Mouse (Mus musculus) adrenal gland, adult (tissue): ENCODE results near the gene Pdlim1.
A peak's percentile ranks its signal among the peaks of the same experiment; 100 is the strongest.

Source experiments
- DNase-seq, 2 experiments: peaks; one replicate each; pipeline ENCODE4 v3.0.0; 2022 to 2023; ENCODE audit warnings: low spot score in 1 of 2; ENCODE audit not compliant: inconsistent age in 2 of 2

Pdlim1 gene

GRCm38 (mm10) chr19:40271308-40271892, at the start of gene Pdlim1:
Gene Pdlim1 (minus strand): TSS chr19:40271842.
- DNase-seq: peak; percentile 24 to 85

GRCm38 (mm10) chr19:40319199-40319598, 47.6 kb upstream of the Pdlim1 start:
- DNase-seq: no peak

- DNase-seq: no peak
These were observed 46.9 kb upstream of the Pdlim1 start for GRCm38 (mm10) chr19:40318511-40318910.

- DNase-seq: no peak
These were observed 45.4 kb upstream of the Pdlim1 start for GRCm38 (mm10) chr19:40317001-40317400.

GRCm38 (mm10) chr19:40314252-40314651, 42.6 kb upstream of the Pdlim1 start:
- no peak for DNase-seq

GRCm38 (mm10) chr19:40311631-40312030, 40.0 kb upstream of the Pdlim1 start:
- DNase-seq: no peak

GRCm38 (mm10) chr19:40310410-40311130, 38.9 kb upstream of the Pdlim1 start:
- DNase-seq: no peak

- DNase-seq: no peak
These were observed 38.3 kb upstream of the Pdlim1 start for GRCm38 (mm10) chr19:40309911-40310310.

- no peak for DNase-seq
These were observed 35.9 kb upstream of the Pdlim1 start for GRCm38 (mm10) chr19:40307550-40307949.

GRCm38 (mm10) chr19:40306631-40307030, 35.0 kb upstream of the Pdlim1 start:
- DNase-seq: no peak

- no peak for DNase-seq
These were observed 33.8 kb upstream of the Pdlim1 start for GRCm38 (mm10) chr19:40305456-40305855.

GRCm38 (mm10) chr19:40302916-40303315, 31.3 kb upstream of the Pdlim1 start:
- DNase-seq: no peak

- DNase-seq: no peak
These were observed 30.8 kb upstream of the Pdlim1 start for GRCm38 (mm10) chr19:40302477-40302876.

- peak in 1 of 2 experiments; percentile 21 for DNase-seq
These were observed 28.5 kb upstream of the Pdlim1 start for GRCm38 (mm10) chr19:40299983-40300759.

GRCm38 (mm10) chr19:40299182-40299581, 27.5 kb upstream of the Pdlim1 start:
- DNase-seq: no peak

- no peak for DNase-seq
These were observed 26.9 kb upstream of the Pdlim1 start for GRCm38 (mm10) chr19:40298574-40298973.

- no peak for DNase-seq
These were observed 26.1 kb upstream of the Pdlim1 start for GRCm38 (mm10) chr19:40297798-40298144.

- no peak for DNase-seq
These were observed 25.6 kb upstream of the Pdlim1 start for GRCm38 (mm10) chr19:40297078-40297797.

GRCm38 (mm10) chr19:40294231-40294630, 22.6 kb upstream of the Pdlim1 start:
- no peak for DNase-seq

GRCm38 (mm10) chr19:40293791-40294190, 22.1 kb upstream of the Pdlim1 start:
- DNase-seq: no peak

- DNase-seq: peak in 1 of 2 experiments; percentile 12
These were observed 18.6 kb upstream of the Pdlim1 start for GRCm38 (mm10) chr19:40290099-40290724.
